Mouse (Mus musculus): ENCODE results near the gene Ell. TPM values are rescaled to one million over a fixed set of nuclear protein-coding genes. Genes with fewer than 3 reads are reported as not detected.
A peak's percentile ranks its signal among the peaks of the same experiment; 100 is the strongest.

Gene Ell
- polyA plus RNA-seq, 1 experiment, result 16.1 TPM

GRCm38 (mm10) chr8:70607898-70608748 is 68.9 kb downstream of the Ell start:
- Histone ChIP-seq H3K4me3 (ENCODE audit: insufficient read depth, low read length) (peak overlapping the region; percentile 77), H3K4me1 (ENCODE audit: control insufficient read depth, insufficient read depth, low read length) (peaks cover 5% of the 10 kb centered on the region), H3K27ac (ENCODE audit: insufficient read depth, low read length) (peak overlapping the region; percentile 38; the same call in 1 of the 2 replicates)
- TF ChIP-seq POLR2A (IDR thresholded peaks at IDR 0.05; ENCODE audit: low read depth, low read length) (peak; percentile 53), CTCF (IDR thresholded peaks at IDR 0.05; ENCODE audit: borderline replicate concordance, insufficient read depth, low read length) (no peak)

- Histone ChIP-seq H3K4me1 (ENCODE audit: control insufficient read depth, insufficient read depth, low read length) (peaks cover 5% of the 10 kb centered on the region), H3K4me3 (ENCODE audit: insufficient read depth, low read length) (peak within 1 kb of the TSS; percentile 77), H3K27ac (ENCODE audit: insufficient read depth, low read length) (peak within 1 kb of the TSS; percentile 98)
- TF ChIP-seq POLR2A (IDR thresholded peaks at IDR 0.05; ENCODE audit: low read depth, low read length) (no peak), CTCF (IDR thresholded peaks at IDR 0.05; ENCODE audit: borderline replicate concordance, insufficient read depth, low read length) (no peak)
These were observed 69.6 kb downstream of the Ell start, which contains the start of gene Ssbp4 for GRCm38 (mm10) chr8:70608749-70609367. Gene Ssbp4, minus strand, starts transcription at chr8:70608872.

GRCm38 (mm10) chr8:70609368-70609848 is 70.2 kb downstream of the Ell start:
- peaks cover 5% of the 10 kb centered on the region for H3K4me1 ChIP-seq (ENCODE audit: control insufficient read depth, insufficient read depth, low read length)
- H3K27ac ChIP-seq (ENCODE audit: insufficient read depth, low read length), result peak overlapping the region; percentile 98
- TF ChIP-seq POLR2A (IDR thresholded peaks at IDR 0.05; ENCODE audit: low read depth, low read length) (peak; percentile 77), CTCF (IDR thresholded peaks at IDR 0.05; ENCODE audit: borderline replicate concordance, insufficient read depth, low read length) (no peak)
- peak overlapping the region; percentile 39 for H3K4me3 ChIP-seq (ENCODE audit: insufficient read depth, low read length)

- peak overlapping the region; percentile 98 for H3K27ac ChIP-seq (ENCODE audit: insufficient read depth, low read length)
- peak; percentile 70 for TF ChIP-seq POLR2A (IDR thresholded peaks at IDR 0.05; ENCODE audit: low read depth, low read length)
- no peak for TF ChIP-seq CTCF (IDR thresholded peaks at IDR 0.05; ENCODE audit: borderline replicate concordance, insufficient read depth, low read length)
- peak overlapping the region; percentile 39 for H3K4me3 ChIP-seq (ENCODE audit: insufficient read depth, low read length)
- peaks cover 5% of the 10 kb centered on the region for H3K4me1 ChIP-seq (ENCODE audit: control insufficient read depth, insufficient read depth, low read length)
These were observed 70.9 kb downstream of the Ell start for GRCm38 (mm10) chr8:70609849-70610795.

GRCm38 (mm10) chr8:70610796-70611771 is 71.8 kb downstream of the Ell start:
- Histone ChIP-seq H3K4me3 (ENCODE audit: insufficient read depth, low read length) (peak overlapping the region; percentile 80), H3K27ac (ENCODE audit: insufficient read depth, low read length) (peak overlapping the region; percentile 87), H3K4me1 (ENCODE audit: control insufficient read depth, insufficient read depth, low read length) (peaks cover 5% of the 10 kb centered on the region)
- 0 out of 2 replicates have a peak, but pooled peaks have one; percentile 5 for TF ChIP-seq POLR2A (IDR thresholded peaks at IDR 0.05; ENCODE audit: low read depth, low read length)
- TF ChIP-seq CTCF (IDR thresholded peaks at IDR 0.05; ENCODE audit: borderline replicate concordance, insufficient read depth, low read length), result peak; percentile 74

GRCm38 (mm10) chr8:70611849-70612248 is 72.6 kb downstream of the Ell start:
- H3K4me1 ChIP-seq (ENCODE audit: control insufficient read depth, insufficient read depth, low read length), result peaks cover 5% of the 10 kb centered on the region; the same call in 1 of the 2 replicates
- peak; percentile 92 for TF ChIP-seq CTCF (IDR thresholded peaks at IDR 0.05; ENCODE audit: borderline replicate concordance, insufficient read depth, low read length)
- no peak for TF ChIP-seq POLR2A (IDR thresholded peaks at IDR 0.05; ENCODE audit: low read depth, low read length)
- H3K27ac ChIP-seq (ENCODE audit: insufficient read depth, low read length), result peak overlapping the region; percentile 23; the same call in 1 of the 2 replicates
- peak overlapping the region; percentile 80 for H3K4me3 ChIP-seq (ENCODE audit: insufficient read depth, low read length)

GRCm38 (mm10) chr8:70613763-70614162 is 74.5 kb downstream of the Ell start:
- TF ChIP-seq CTCF (IDR thresholded peaks at IDR 0.05; ENCODE audit: borderline replicate concordance, insufficient read depth, low read length) (no peak), POLR2A (IDR thresholded peaks at IDR 0.05; ENCODE audit: low read depth, low read length) (no peak)
- Histone ChIP-seq H3K27ac (ENCODE audit: insufficient read depth, low read length) (no peak overlapping the region), H3K4me1 (ENCODE audit: control insufficient read depth, insufficient read depth, low read length) (peaks cover 5% of the 10 kb centered on the region; the same call in 1 of the 2 replicates), H3K4me3 (ENCODE audit: insufficient read depth, low read length) (no peak overlapping the region)

- TF ChIP-seq CTCF (IDR thresholded peaks at IDR 0.05; ENCODE audit: borderline replicate concordance, insufficient read depth, low read length) (no peak), POLR2A (IDR thresholded peaks at IDR 0.05; ENCODE audit: low read depth, low read length) (no peak)
- no peak overlapping the region for H3K27ac ChIP-seq (ENCODE audit: insufficient read depth, low read length)
These were observed 75.2 kb downstream of the Ell start for GRCm38 (mm10) chr8:70614469-70614868.

More at GRCm38 (mm10) chr8:70614469-70614868, 75.2 kb downstream of the Ell start:
- no peak overlapping the region for H3K4me3 ChIP-seq (ENCODE audit: insufficient read depth, low read length)
- peaks cover 2% of the 10 kb centered on the region; the same call in 1 of the 2 replicates for H3K4me1 ChIP-seq (ENCODE audit: control insufficient read depth, insufficient read depth, low read length)

Data from embryonic fibroblast, embryonic 13.5 days (primary cell).